8 mouse cellular contexts compared by ENCODE assay signal in the genomic region with DNA sequence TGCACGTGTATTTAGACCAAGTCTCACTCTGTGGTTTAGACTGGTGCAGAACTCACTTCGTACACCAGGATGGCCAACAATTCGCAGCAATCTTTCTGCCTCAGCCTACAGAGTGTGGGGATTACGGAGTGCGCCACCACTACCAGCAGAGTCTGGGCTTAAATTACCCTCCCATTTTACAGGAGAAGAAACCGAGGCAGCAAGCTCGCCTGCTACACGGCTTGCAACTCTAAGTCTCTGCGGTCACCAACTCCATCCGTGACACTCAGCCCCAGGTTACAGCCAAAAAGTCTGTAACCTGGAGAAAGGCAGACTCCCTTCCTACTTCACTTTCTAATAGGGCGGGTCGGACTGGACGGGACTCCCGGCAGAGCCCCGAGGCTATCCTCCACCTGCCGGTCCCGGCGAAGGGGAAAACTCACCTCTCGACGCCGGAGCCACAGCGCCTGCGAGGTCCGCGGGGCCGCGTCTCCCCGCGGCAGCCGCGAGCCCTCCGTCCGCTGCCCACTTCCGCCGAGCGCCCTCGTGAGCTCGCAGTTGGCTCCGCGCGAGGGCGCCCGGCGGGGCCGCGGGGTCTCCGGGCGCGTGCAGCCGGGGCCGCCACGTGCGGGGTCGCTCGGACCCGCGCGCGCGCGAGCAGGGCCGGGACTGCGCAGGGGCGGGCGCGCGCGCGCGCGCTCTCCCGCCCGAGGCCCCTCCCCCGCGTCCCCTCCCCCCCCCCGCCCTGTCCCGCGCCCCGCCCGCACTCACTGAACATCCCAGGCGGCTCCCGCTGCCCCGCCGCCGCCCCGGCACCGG. TPM values are rescaled to one million over a fixed set of nuclear protein-coding genes. Genes with fewer than 3 reads are reported as not detected.
DNase-seq lines count a peak whose midpoint lies in the region; ATAC-seq lines count a peak whose summit lies in the region.

No protein-coding gene starts in this region.

- no peaks in the 10 kb centered on the region for H3K27me3 ChIP-seq in forebrain, embryonic 16.5 days (replicated peaks; ENCODE audit: control insufficient read depth, insufficient read depth, low read length)
- H3K27me3 ChIP-seq in liver, embryonic 11.5 days (replicated peaks; ENCODE audit: control insufficient read depth, insufficient read depth, low read length), result no peaks in the 10 kb centered on the region
- H3K27me3 ChIP-seq in stomach, embryonic 14.5 days (ENCODE audit: control insufficient read depth, insufficient read depth, low read length), result no peaks in the 10 kb centered on the region

- H3K4me2 ChIP-seq in forebrain, embryonic 16.5 days (ENCODE audit: low read length), result peak overlapping the region; percentile 61
- peak overlapping the region; percentile 73 for H3K4me2 ChIP-seq in liver, embryonic 11.5 days
- H3K4me2 ChIP-seq in stomach, embryonic 14.5 days (replicated peaks; ENCODE audit: low read depth, low read length), result peak overlapping the region; percentile 79

- no peaks in the 10 kb centered on the region for H3K9me3 ChIP-seq in forebrain, embryonic 16.5 days (ENCODE audit: control insufficient read depth, low read length)
- H3K9me3 ChIP-seq in liver, embryonic 11.5 days (ENCODE audit: control insufficient read depth, low read length), result no peaks in the 10 kb centered on the region
- H3K9me3 ChIP-seq in stomach, embryonic 14.5 days (ENCODE audit: control insufficient read depth, low read depth, low read length), result no peaks in the 10 kb centered on the region

- WGBS in forebrain, embryonic 16.5 days, result under 1% methylated on average over 61 of the region's 87 CpGs
- WGBS in liver, embryonic 11.5 days, result under 1% methylated on average over 64 of the region's 87 CpGs
- under 1% methylated on average over 53 of the region's 87 CpGs for WGBS in stomach, embryonic 14.5 days

- H3K4me3 ChIP-seq in forebrain, embryonic 16.5 days (replicated peaks; ENCODE audit: low read length), result peak overlapping the region; percentile 59
- H3K4me3 ChIP-seq in liver, embryonic 11.5 days (ENCODE audit: low read depth, low read length), result peak overlapping the region; percentile 89
- peak overlapping the region; percentile 86 for H3K4me3 ChIP-seq in stomach, embryonic 14.5 days (ENCODE audit: low read depth, low read length)

- no peak for DNase-seq in cerebellum, adult 11 months
- peak; percentile 36 for DNase-seq in c-Kit-negative CD71-positive TER-119-positive erythroid progenitor cells, embryonic 14.5 days (ENCODE audit: low read depth, low spot score)
- peak; percentile 6 for DNase-seq in hindlimb bud, embryonic 11.5 days (ENCODE audit: extremely low spot score, low read depth, low spot score)
- no peak for DNase-seq in liver, embryonic 11.5 days (ENCODE audit: low spot score)

- peak overlapping the region; percentile 78 for H3K9ac ChIP-seq in forebrain, embryonic 16.5 days (replicated peaks; ENCODE audit: low read depth, low read length)
- H3K9ac ChIP-seq in liver, embryonic 11.5 days (ENCODE audit: low read depth, low read length), result peak overlapping the region; percentile 95
- peak overlapping the region; percentile 87 for H3K9ac ChIP-seq in stomach, embryonic 14.5 days (replicated peaks; ENCODE audit: low read depth, low read length)

- H3K4me1 ChIP-seq in forebrain, embryonic 16.5 days (replicated peaks; ENCODE audit: control insufficient read depth, insufficient read depth, low read length), result peaks cover 24% of the 10 kb centered on the region
- peaks cover 34% of the 10 kb centered on the region for H3K4me1 ChIP-seq in liver, embryonic 11.5 days (replicated peaks; ENCODE audit: control insufficient read depth, insufficient read depth, low read length)
- H3K4me1 ChIP-seq in stomach, embryonic 14.5 days (ENCODE audit: control insufficient read depth, insufficient read depth, low read length), result peaks cover 19% of the 10 kb centered on the region

- H3K36me3 ChIP-seq in forebrain, embryonic 16.5 days (ENCODE audit: control insufficient read depth, insufficient read depth), result peaks cover 2% of the 10 kb centered on the region; the same call in 1 of the 2 replicates
- H3K36me3 ChIP-seq in liver, embryonic 11.5 days (ENCODE audit: control insufficient read depth, insufficient read depth, low read length), result peaks cover 4% of the 10 kb centered on the region; the same call in 1 of the 2 replicates
- H3K36me3 ChIP-seq in stomach, embryonic 14.5 days (ENCODE audit: control insufficient read depth, insufficient read depth, low read length), result peaks cover 4% of the 10 kb centered on the region; the same call in 1 of the 2 replicates

- peak; percentile 42; the same call in 1 of the 2 replicates for ATAC-seq in cerebellum, adult (ENCODE audit: insufficient number of reproducible peaks, low FRiP score, low TSS enrichment)
- ATAC-seq in forebrain, embryonic 16.5 days, result peak; percentile 83
- peak; percentile 72 for ATAC-seq in liver, embryonic 11.5 days (replicated peaks; ENCODE audit: low FRiP score)
- 0 out of 2 replicates have a peak, but pooled peaks have one; percentile 37 for ATAC-seq in monocyte, adult 5-6 weeks (replicated peaks; ENCODE audit: insufficient number of reproducible peaks, low FRiP score, low TSS enrichment, poor library complexity, severe bottlenecking)
- peak; percentile 77 for ATAC-seq in stomach, embryonic 14.5 days (ENCODE audit: insufficient number of reproducible peaks, insufficient read depth, low FRiP score, low read depth)

- H3K27ac ChIP-seq in forebrain, embryonic 16.5 days (ENCODE audit: low read length), result peak overlapping the region; percentile 91
- H3K27ac ChIP-seq in liver, embryonic 11.5 days (ENCODE audit: low read depth, low read length), result peak overlapping the region; percentile 89
- peak overlapping the region; percentile 88 for H3K27ac ChIP-seq in stomach, embryonic 14.5 days (ENCODE audit: low read length)

RNA-seq across cellular contexts. Expression of gene Taf5l, which starts 0.6 kb away (rescaled TPM):
- polyA plus RNA-seq in forebrain, embryonic 16.5 days (2015; fragmentation: Nextera tagmentation; extraction: Ambion mirVana), result 27.1 and 30.0 TPM in 2 replicates
- 62.5 and 67.4 TPM in 2 replicates for polyA plus RNA-seq in liver, embryonic 11.5 days (2014; fragmentation: Nextera tagmentation; extraction: Ambion mirVana)
- 20.4 to 25.8 TPM (median 24.3 TPM) in 3 replicates for total RNA-seq in monocyte, adult 5-6 weeks (2017)
- polyA plus RNA-seq in stomach, embryonic 14.5 days (2014; fragmentation: Nextera tagmentation; extraction: Ambion mirVana), result 43.8 and 50.4 TPM in 2 replicates

RNA-seq across cellular contexts. Expression of gene Urb2, which starts 0.7 kb away (rescaled TPM):
- 4.3 and 4.6 TPM in 2 replicates for polyA plus RNA-seq in forebrain, embryonic 16.5 days (2015; fragmentation: Nextera tagmentation; extraction: Ambion mirVana)
- polyA plus RNA-seq in liver, embryonic 11.5 days (2014; fragmentation: Nextera tagmentation; extraction: Ambion mirVana), result 11.0 and 13.7 TPM in 2 replicates
- 5.7 to 7.1 TPM (median 6.0 TPM) in 3 replicates for total RNA-seq in monocyte, adult 5-6 weeks (2017)
- 7.3 and 8.0 TPM in 2 replicates for polyA plus RNA-seq in stomach, embryonic 14.5 days (2014; fragmentation: Nextera tagmentation; extraction: Ambion mirVana)

RNA-seq across cellular contexts. Expression of gene Abcb10, which starts 37.7 kb away (rescaled TPM):
- polyA plus RNA-seq in forebrain, embryonic 16.5 days (2015; fragmentation: Nextera tagmentation; extraction: Ambion mirVana), result 10.1 and 10.8 TPM in 2 replicates
- 115 and 134 TPM in 2 replicates for polyA plus RNA-seq in liver, embryonic 11.5 days (2014; fragmentation: Nextera tagmentation; extraction: Ambion mirVana)
- 6.3 to 7.8 TPM (median 7.2 TPM) in 3 replicates for total RNA-seq in monocyte, adult 5-6 weeks (2017)
- polyA plus RNA-seq in stomach, embryonic 14.5 days (2014; fragmentation: Nextera tagmentation; extraction: Ambion mirVana), result 23.8 and 24.5 TPM in 2 replicates

Comparison
In these comparisons a context has a peak if more than half of its experiments do, and no peak if none do; other contexts are left out.
1. DNase-seq: peak in c-Kit-negative CD71-positive TER-119-positive erythroid progenitor cells, embryonic 14.5 days (single experiment) and hindlimb bud, embryonic 11.5 days (single experiment); none in cerebellum, adult 11 months (single experiment) and liver, embryonic 11.5 days (single experiment).
2. Peak in every context shown above with its lines, with median percentiles within 50 percentile points of each other: ATAC-seq, H3K27ac ChIP-seq, H3K4me2 ChIP-seq, H3K4me3 ChIP-seq and H3K9ac ChIP-seq.